ENCODE assay signal across 8 mouse cellular contexts in genomic region chr9:104079379-104079778, GRCm38 (mm10). TPM values are rescaled to one million over a fixed set of nuclear protein-coding genes. Genes with fewer than 3 reads are reported as not detected.
DNase-seq lines count a peak whose midpoint lies in the region; ATAC-seq and TF ChIP-seq lines count a peak whose summit lies in the region.

No protein-coding gene starts in this region.

- no peaks in the 10 kb centered on the region for H3K4me1 ChIP-seq in neural tube, embryonic 15.5 days
- no peaks in the 10 kb centered on the region for H3K4me1 ChIP-seq in bone marrow macrophage, adult 2 months (ENCODE audit: control insufficient read depth, insufficient read depth, low read length)
- H3K4me1 ChIP-seq in kidney, adult 2 months (ENCODE audit: control insufficient read depth, insufficient read depth, low read length): no peaks in the 10 kb centered on the region

- H3K4me3 ChIP-seq in neural tube, embryonic 15.5 days (replicated peaks): no peak overlapping the region
- H3K4me3 ChIP-seq in bone marrow macrophage, adult 2 months (ENCODE audit: insufficient read depth, low read length): no peak overlapping the region
- H3K4me3 ChIP-seq in kidney, adult 2 months (ENCODE audit: insufficient read depth, low read depth, low read length): no peak overlapping the region

- no peak overlapping the region for H3K9ac ChIP-seq in neural tube, embryonic 15.5 days (replicated peaks)

- H3K27ac ChIP-seq in neural tube, embryonic 15.5 days (replicated peaks): no peak overlapping the region
- H3K27ac ChIP-seq in bone marrow macrophage, adult 2 months (ENCODE audit: insufficient read depth, low read depth, low read length): no peak overlapping the region
- H3K27ac ChIP-seq in kidney, adult 2 months (ENCODE audit: insufficient read depth, low read depth, low read length): no peak overlapping the region

- TF ChIP-seq CTCF in bone marrow macrophage, adult 2 months (IDR thresholded peaks at IDR 0.05; ENCODE audit: low read depth, low read length): peak; percentile 41; the same call in 1 of the 2 replicates
- TF ChIP-seq CTCF in kidney, adult 2 months (conservative IDR thresholded peaks at IDR 0.05; ENCODE audit: insufficient read depth, insufficient read length, low read depth, low read length): peak; percentile 74

- no peak for TF ChIP-seq POLR2A in bone marrow macrophage, adult 2 months (IDR thresholded peaks at IDR 0.05; ENCODE audit: borderline replicate concordance, low read depth, low read length)
- TF ChIP-seq POLR2A in kidney, adult 2 months (IDR thresholded peaks at IDR 0.05; ENCODE audit: low read depth, low read length): no peak

- no peak for ATAC-seq in neural tube, embryonic 15.5 days (ENCODE audit: low FRiP score)

- DNase-seq in cerebellum, postnatal 25 days: peak; percentile 19 to 52
- DNase-seq in cerebellum, adult 11 months: no peak
- peak; percentile 64 for DNase-seq in neural tube, embryonic 10.5 days (ENCODE audit: extremely low spot score, low spot score)
- peak; percentile 64 for DNase-seq in kidney, adult 2 months
- DNase-seq in lung, postnatal 10 days: peak; percentile 66
- DNase-seq in thymus, postnatal 0 days (ENCODE audit: low spot score): peak; percentile 61

- no peak overlapping the region for H3K4me2 ChIP-seq in neural tube, embryonic 15.5 days

- H3K9me3 ChIP-seq in neural tube, embryonic 15.5 days (replicated peaks): no peaks in the 10 kb centered on the region

- no peaks in the 10 kb centered on the region for H3K27me3 ChIP-seq in neural tube, embryonic 15.5 days (replicated peaks)
- H3K27me3 ChIP-seq in kidney, adult 2 months (replicated peaks; ENCODE audit: control insufficient read depth, insufficient read depth, low read length): no peaks in the 10 kb centered on the region

- 51% methylated on average over 5 of the region's 5 CpGs for WGBS in neural tube, embryonic 15.5 days
- 49% methylated on average over 5 of the region's 5 CpGs for WGBS in kidney, adult 2 months

- H3K36me3 ChIP-seq in neural tube, embryonic 15.5 days: 0 out of 2 replicates have a peak, but pooled peaks cover 6% of the 10 kb centered on the region
- H3K36me3 ChIP-seq in kidney, adult 2 months (ENCODE audit: control insufficient read depth, insufficient read depth, low read length): peaks cover 2% of the 10 kb centered on the region

RNA-seq across cellular contexts. Expression of gene Acad11, which starts 16.2 kb away (rescaled TPM):
- 6.4 and 10.3 TPM in 2 replicates for polyA plus RNA-seq in neural tube, embryonic 15.5 days (2015; fragmentation: Nextera tagmentation; extraction: Ambion mirVana)
- polyA plus RNA-seq in bone marrow macrophage, adult 2 months (2012; ENCODE audit: insufficient read depth, insufficient read length, missing spikeins): 11.1 and 15.5 TPM in 2 replicates
- polyA plus RNA-seq in kidney, adult 2 months (2012; rRNA removed): 132 and 141 TPM in 2 replicates
- polyA plus RNA-seq in thymus, postnatal 0 days (2015; fragmentation: Nextera tagmentation; extraction: Ambion mirVana): 13.8 and 14.7 TPM in 2 replicates

RNA-seq across cellular contexts. Expression of gene Uba5, which starts 16.4 kb away (rescaled TPM):
- polyA plus RNA-seq in neural tube, embryonic 15.5 days (2015; fragmentation: Nextera tagmentation; extraction: Ambion mirVana): 64.3 and 68.0 TPM in 2 replicates
- polyA plus RNA-seq in bone marrow macrophage, adult 2 months (2012; ENCODE audit: insufficient read depth, insufficient read length, missing spikeins): 31.6 and 32.9 TPM in 2 replicates
- 14.9 and 19.1 TPM in 2 replicates for polyA plus RNA-seq in kidney, adult 2 months (2012; rRNA removed)
- polyA plus RNA-seq in thymus, postnatal 0 days (2015; fragmentation: Nextera tagmentation; extraction: Ambion mirVana): 34.8 and 37.0 TPM in 2 replicates

RNA-seq across cellular contexts. Expression of gene Gm28305, which starts 38.9 kb away (rescaled TPM):
- not detected in 2 replicates for polyA plus RNA-seq in neural tube, embryonic 15.5 days (2015; fragmentation: Nextera tagmentation; extraction: Ambion mirVana)
- polyA plus RNA-seq in bone marrow macrophage, adult 2 months (2012; ENCODE audit: insufficient read depth, insufficient read length, missing spikeins): not detected in 2 replicates
- polyA plus RNA-seq in kidney, adult 2 months (2012; rRNA removed): not detected in 2 replicates
- not detected in 2 replicates for polyA plus RNA-seq in thymus, postnatal 0 days (2015; fragmentation: Nextera tagmentation; extraction: Ambion mirVana)

RNA-seq across cellular contexts. Expression of gene Ackr4, which starts 47.4 kb away (rescaled TPM):
- polyA plus RNA-seq in neural tube, embryonic 15.5 days (2015; fragmentation: Nextera tagmentation; extraction: Ambion mirVana): 3.3 and 8.8 TPM in 2 replicates
- not detected in 2 replicates for polyA plus RNA-seq in bone marrow macrophage, adult 2 months (2012; ENCODE audit: insufficient read depth, insufficient read length, missing spikeins)
- 0.35 and 0.64 TPM in 2 replicates for polyA plus RNA-seq in kidney, adult 2 months (2012; rRNA removed)
- 26.5 and 29.8 TPM in 2 replicates for polyA plus RNA-seq in thymus, postnatal 0 days (2015; fragmentation: Nextera tagmentation; extraction: Ambion mirVana)
